Mouse (Mus musculus) midbrain, embryonic 12.5 days (tissue): ENCODE results near the gene Gpr180. TPM values are rescaled to one million over a fixed set of nuclear protein-coding genes. Genes with fewer than 3 reads are reported as not detected.

Experiments
- ATAC-seq: fragments of 200-750 bp; cut with Nextera tagmentation; 2 replicates; pipeline ENCODE4 v1.8.0; 2017; ENCODE audit warnings: low read depth, moderate TSS enrichment, moderate library complexity; ENCODE audit not compliant: low FRiP score
- H3K27ac ChIP-seq: fragments of 300-500 bp; sonication (generic); replicated peaks from 2 replicates; pipeline ENCODE4 v1.5.1; 2016; ENCODE audit warnings: mild to moderate bottlenecking
- H3K27me3 ChIP-seq: fragments of 300-500 bp; sonication (generic); 2 replicates; pipeline ENCODE4 v1.6.1; 2016; ENCODE audit warnings: mild to moderate bottlenecking
- H3K36me3 ChIP-seq: fragments of 300-500 bp; sonication (generic); 2 replicates; pipeline ENCODE4 v1.6.1; 2016
- H3K4me1 ChIP-seq: fragments of 300-500 bp; sonication (generic); 2 replicates; pipeline ENCODE4 v1.6.1; 2016
- H3K4me2 ChIP-seq: fragments of 300-500 bp; sonication (generic); replicated peaks from 2 replicates; pipeline ENCODE4 v1.6.1; 2016; ENCODE audit warnings: mild to moderate bottlenecking, moderate library complexity
- H3K4me3 ChIP-seq: fragments of 300-500 bp; sonication (generic); 2 replicates; pipeline ENCODE4 v1.5.1; 2016; ENCODE audit warnings: mild to moderate bottlenecking
- H3K9ac ChIP-seq: fragments of 300-500 bp; sonication (generic); replicated peaks from 2 replicates; pipeline ENCODE4 v1.6.1; 2016; ENCODE audit warnings: mild to moderate bottlenecking, moderate library complexity
- H3K9me3 ChIP-seq: fragments of 300-500 bp; sonication (generic); 2 replicates; pipeline ENCODE4 v1.6.1; 2016; ENCODE audit warnings: mild to moderate bottlenecking
- WGBS: fragments of 180-500 bp; shearing (Covaris S2); methylation state at CpG from one replicate; pipeline ENCODE4 v1.1.7; 2016; 5-methylcytosine and 5-hydroxymethylcytosine counted together
- polyA plus RNA-seq: library from polyadenylated mRNA; unstranded; fragments of >200 nt; fragmentation: Nextera tagmentation; extraction: Ambion mirVana; gene quantifications from 2 replicates; pipeline ENCODE4 v1.2.1, GENCODE M21; 2016

Gpr180 gene
- polyA plus RNA-seq, 1 experiment from 2014 or later, result 35.9 TPM

- Histone ChIP-seq H3K27ac (no peak overlapping the region), H3K9ac (no peak overlapping the region), H3K4me2 (no peak overlapping the region), H3K4me1 (peaks cover 20% of the 10 kb centered on the region), H3K36me3 (no peaks in the 10 kb centered on the region), H3K27me3 (peaks cover 21% of the 10 kb centered on the region), H3K4me3 (no peak overlapping the region), H3K9me3 (no peaks in the 10 kb centered on the region)
- no peak for ATAC-seq
- WGBS, result 92% methylated on average over 9 of the region's 9 CpGs
Measured at GRCm38 (mm10) chr14:118191442-118191841, 54.5 kb downstream of the Gpr180 start.

DNA sequence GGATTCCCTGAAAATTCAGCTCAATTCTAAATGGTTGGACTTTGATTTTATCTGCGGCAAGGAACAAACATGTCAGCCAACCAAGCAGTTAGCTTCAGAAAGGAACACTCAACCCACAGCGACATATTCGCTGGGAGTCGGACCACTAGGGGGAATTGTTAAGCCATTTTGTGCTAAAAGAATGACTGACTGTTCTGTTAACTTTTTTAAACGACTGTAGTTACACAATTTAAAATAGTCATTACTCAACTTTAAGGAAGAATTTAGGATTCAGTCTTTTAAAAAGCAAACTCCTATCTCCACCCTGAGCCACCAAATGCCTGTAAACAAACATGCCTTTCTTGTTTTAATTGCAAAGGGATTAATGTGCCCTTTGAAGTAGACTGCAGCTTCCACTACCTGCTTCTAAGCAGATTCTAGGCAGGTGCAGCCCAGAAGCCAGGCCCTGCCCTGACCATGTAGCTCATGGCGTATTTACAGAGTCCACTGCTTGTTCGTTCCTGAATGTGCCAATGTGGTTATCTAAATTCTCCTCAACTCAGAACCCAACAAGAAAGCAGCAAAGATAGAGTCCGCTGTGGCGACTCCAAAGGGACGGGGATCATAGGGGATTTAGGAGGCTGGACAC, 56.2 kb downstream of the Gpr180 start:
- 14% methylated on average over 10 of the region's 10 CpGs for WGBS
- peak; percentile 54; the same call in 1 of the 2 replicates for ATAC-seq
- Histone ChIP-seq H3K9ac (no peak overlapping the region), H3K9me3 (no peaks in the 10 kb centered on the region), H3K27ac (peak overlapping the region; percentile 65), H3K4me3 (no peak overlapping the region), H3K27me3 (peaks cover 28% of the 10 kb centered on the region), H3K4me2 (peak overlapping the region; percentile 36), H3K4me1 (peaks cover 20% of the 10 kb centered on the region), H3K36me3 (no peaks in the 10 kb centered on the region)

DNA sequence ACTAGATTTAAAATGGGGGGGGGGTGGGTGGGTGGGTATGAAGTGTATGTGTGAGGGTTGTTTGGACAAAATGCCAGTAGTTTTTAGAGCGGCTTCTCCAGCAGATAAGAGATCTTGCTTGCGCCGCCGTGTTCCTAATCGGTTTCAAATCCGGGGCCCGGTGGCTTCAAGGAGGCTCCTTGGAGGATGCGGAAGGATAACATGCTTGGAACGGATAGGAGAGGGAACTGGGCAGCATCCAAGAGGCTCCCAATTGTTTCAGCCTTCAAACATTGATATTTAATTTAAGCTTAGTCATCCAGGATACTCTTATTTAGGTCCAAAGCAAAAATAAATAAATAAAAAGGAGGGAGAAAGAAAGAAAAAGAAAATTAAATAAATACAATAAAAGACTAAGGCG, 56.7 kb downstream of the Gpr180 start:
- peak overlapping the region; percentile 65 for H3K27ac ChIP-seq
- peaks cover 20% of the 10 kb centered on the region for H3K4me1 ChIP-seq
- H3K4me2 ChIP-seq, result peak overlapping the region; percentile 36
- H3K9ac ChIP-seq, result no peak overlapping the region
- WGBS, result 11% methylated on average over 10 of the region's 10 CpGs
- H3K9me3 ChIP-seq, result no peaks in the 10 kb centered on the region
- no peak overlapping the region for H3K4me3 ChIP-seq
- H3K36me3 ChIP-seq, result no peaks in the 10 kb centered on the region
- ATAC-seq, result peak; percentile 32; the same call in 1 of the 2 replicates
- peaks cover 28% of the 10 kb centered on the region for H3K27me3 ChIP-seq

GRCm38 (mm10) chr14:118194219-118194914, 57.4 kb downstream of the Gpr180 start:
- H3K27ac ChIP-seq, result peak overlapping the region; percentile 20; the same call in 1 of the 2 replicates
- no peak overlapping the region for H3K9ac ChIP-seq
- H3K9me3 ChIP-seq, result no peaks in the 10 kb centered on the region
- H3K36me3 ChIP-seq, result no peaks in the 10 kb centered on the region
- peak overlapping the region; percentile 37 for H3K4me2 ChIP-seq
- ATAC-seq, result peak; percentile 55; the same call in 1 of the 2 replicates
- 30% methylated on average over 13 of the region's 13 CpGs for WGBS
- H3K27me3 ChIP-seq, result peaks cover 28% of the 10 kb centered on the region
- H3K4me3 ChIP-seq, result no peak overlapping the region
- H3K4me1 ChIP-seq, result peaks cover 20% of the 10 kb centered on the region

- no peak for ATAC-seq
- no peak overlapping the region for H3K4me2 ChIP-seq
- H3K9me3 ChIP-seq, result no peaks in the 10 kb centered on the region
- H3K4me1 ChIP-seq, result peaks cover 20% of the 10 kb centered on the region
- H3K9ac ChIP-seq, result no peak overlapping the region
- H3K27ac ChIP-seq, result no peak overlapping the region
- WGBS, result 58% methylated on average over 12 of the region's 12 CpGs
- H3K27me3 ChIP-seq, result peaks cover 20% of the 10 kb centered on the region
- no peaks in the 10 kb centered on the region for H3K36me3 ChIP-seq
- H3K4me3 ChIP-seq, result no peak overlapping the region
Measured at GRCm38 (mm10) chr14:118197063-118197462, 60.1 kb downstream of the Gpr180 start.

DNA sequence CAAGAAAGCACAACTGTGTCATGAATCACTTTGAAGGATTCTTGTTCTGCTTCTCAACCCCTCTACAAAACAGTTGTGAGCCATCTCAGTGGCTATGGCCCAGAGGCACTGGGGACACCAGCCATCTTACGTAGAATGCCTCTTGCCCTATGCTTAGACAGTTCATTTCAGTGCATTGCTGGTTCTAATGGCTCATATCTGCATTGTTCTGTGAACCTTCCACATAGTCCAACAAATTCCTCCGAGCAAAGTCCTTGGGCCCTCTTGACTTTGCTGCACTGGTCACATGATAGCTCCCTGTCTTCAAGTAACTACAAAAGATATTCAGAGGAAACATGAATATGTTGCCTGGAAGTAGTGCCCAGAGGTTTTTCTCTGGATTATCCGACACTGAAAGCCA, 63.8 kb downstream of the Gpr180 start:
- Histone ChIP-seq H3K4me1 (no peaks in the 10 kb centered on the region; the same call in 1 of the 2 replicates), H3K9me3 (no peaks in the 10 kb centered on the region), H3K9ac (no peak overlapping the region), H3K36me3 (no peaks in the 10 kb centered on the region), H3K4me2 (no peak overlapping the region), H3K4me3 (no peak overlapping the region), H3K27ac (no peak overlapping the region), H3K27me3 (peaks cover 8% of the 10 kb centered on the region; the same call in 1 of the 2 replicates)
- WGBS, result 96% methylated on average over 3 of the region's 3 CpGs
- ATAC-seq, result no peak

DNA sequence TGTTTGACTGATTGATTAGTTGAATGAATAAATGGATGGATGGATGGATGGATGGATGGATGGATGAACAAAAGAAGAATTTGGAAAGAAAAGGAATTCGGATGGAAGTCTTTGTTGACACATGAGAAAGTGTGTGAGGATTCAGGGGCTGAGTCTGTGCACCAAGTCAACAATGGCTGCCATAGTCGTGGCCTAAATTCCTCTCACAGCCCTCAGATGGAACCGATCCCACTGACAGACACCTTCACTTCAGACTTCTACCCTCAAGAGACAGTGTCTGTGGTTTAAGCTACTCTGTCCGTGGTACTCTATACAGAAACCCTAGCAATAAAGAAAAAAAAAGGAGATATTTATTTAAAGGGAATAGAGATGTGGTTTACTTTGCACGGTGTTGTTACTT, 65.0 kb downstream of the Gpr180 start:
- no peak overlapping the region for H3K9ac ChIP-seq
- H3K36me3 ChIP-seq, result no peaks in the 10 kb centered on the region
- peaks cover 7% of the 10 kb centered on the region; the same call in 1 of the 2 replicates for H3K27me3 ChIP-seq
- no peak overlapping the region for H3K27ac ChIP-seq
- no peaks in the 10 kb centered on the region; the same call in 1 of the 2 replicates for H3K4me1 ChIP-seq
- no peak overlapping the region for H3K4me2 ChIP-seq
- ATAC-seq, result no peak
- H3K4me3 ChIP-seq, result no peak overlapping the region
- 89% methylated on average over 5 of the region's 5 CpGs for WGBS
- no peaks in the 10 kb centered on the region for H3K9me3 ChIP-seq

GRCm38 (mm10) chr14:118203031-118203430, 66.1 kb downstream of the Gpr180 start:
- Histone ChIP-seq H3K27me3 (0 out of 2 replicates have a peak, but pooled peaks cover under 1% of the 10 kb centered on the region), H3K36me3 (no peaks in the 10 kb centered on the region), H3K4me3 (no peak overlapping the region), H3K27ac (no peak overlapping the region), H3K4me2 (no peak overlapping the region), H3K4me1 (no peaks in the 10 kb centered on the region), H3K9me3 (no peaks in the 10 kb centered on the region), H3K9ac (no peak overlapping the region)
- ATAC-seq, result no peak
- 86% methylated on average over 7 of the region's 7 CpGs for WGBS

GRCm38 (mm10) chr14:118207347-118207746, 70.4 kb downstream of the Gpr180 start:
- peaks cover 15% of the 10 kb centered on the region for H3K27me3 ChIP-seq
- H3K4me2 ChIP-seq, result no peak overlapping the region
- no peaks in the 10 kb centered on the region for H3K36me3 ChIP-seq
- H3K4me3 ChIP-seq, result no peak overlapping the region
- H3K9me3 ChIP-seq, result no peaks in the 10 kb centered on the region
- H3K4me1 ChIP-seq, result 0 out of 2 replicates have a peak, but pooled peaks cover 4% of the 10 kb centered on the region
- no peak overlapping the region for H3K9ac ChIP-seq
- WGBS, result 80% methylated on average over 3 of the region's 3 CpGs
- ATAC-seq, result no peak
- H3K27ac ChIP-seq, result no peak overlapping the region

DNA sequence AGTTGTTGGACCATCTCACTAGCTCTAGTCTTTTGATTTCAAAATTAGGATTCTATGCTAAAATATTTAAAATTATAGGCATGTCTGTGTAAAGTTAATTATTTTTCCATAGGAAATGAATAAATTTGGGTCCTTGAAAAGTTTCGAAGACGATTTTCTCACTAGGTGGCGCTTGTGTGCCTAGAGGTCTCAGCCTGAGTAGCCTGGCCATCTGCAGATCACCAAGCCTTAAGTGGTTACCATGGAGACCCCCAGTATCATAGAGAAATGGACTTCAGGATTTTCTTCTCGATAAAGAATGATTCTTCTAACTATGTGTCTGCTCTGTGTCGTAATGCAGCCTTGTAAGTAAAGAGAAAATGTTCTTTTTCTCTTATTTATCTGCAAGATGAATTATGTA, 72.7 kb downstream of the Gpr180 start:
- peaks cover 32% of the 10 kb centered on the region for H3K27me3 ChIP-seq
- H3K4me1 ChIP-seq, result peaks cover 4% of the 10 kb centered on the region; the same call in 1 of the 2 replicates
- no peaks in the 10 kb centered on the region for H3K9me3 ChIP-seq
- H3K36me3 ChIP-seq, result no peaks in the 10 kb centered on the region
- no peak overlapping the region for H3K4me3 ChIP-seq
- 8% methylated on average over 5 of the region's 5 CpGs for WGBS
- H3K9ac ChIP-seq, result no peak overlapping the region
- no peak overlapping the region for H3K4me2 ChIP-seq
- H3K27ac ChIP-seq, result no peak overlapping the region
- ATAC-seq, result peak; percentile 74

GRCm38 (mm10) chr14:118212188-118212804, 75.3 kb downstream of the Gpr180 start:
- no peak overlapping the region for H3K4me2 ChIP-seq
- 79% methylated on average over 15 of the region's 15 CpGs for WGBS
- no peak for ATAC-seq
- H3K4me1 ChIP-seq, result peaks cover 4% of the 10 kb centered on the region; the same call in 1 of the 2 replicates
- H3K4me3 ChIP-seq, result no peak overlapping the region
- no peaks in the 10 kb centered on the region for H3K9me3 ChIP-seq
- H3K27me3 ChIP-seq, result peaks cover 50% of the 10 kb centered on the region
- no peak overlapping the region for H3K27ac ChIP-seq
- H3K36me3 ChIP-seq, result no peaks in the 10 kb centered on the region
- H3K9ac ChIP-seq, result no peak overlapping the region
